Mouse (Mus musculus) forebrain, embryonic 11.5 days (tissue): ENCODE measurements at regions not wholly inside any gene's neighbourhood (a gene's known extent, or its start where the extent isn't known, plus 50 kb on each side); places are given as distances from the start of the nearest gene placed in this dataset.

Experiments used
- ATAC-seq: fragments of 200-750 bp; cut with Nextera tagmentation; replicated peaks from 2 replicates; pipeline ENCODE4 v1.8.0; 2017; ENCODE audit warnings: moderate TSS enrichment; ENCODE audit not compliant: low FRiP score
- DNase-seq: peaks from one replicate; pipeline ENCODE4 v3.0.0-alpha.2; 2017; ENCODE audit warnings: low spot score
- H3K27ac ChIP-seq: fragments of 300-500 bp; sonication (generic); 2 replicates; pipeline ENCODE4 v1.5.1; 2014; ENCODE audit warnings: low read depth, low read length
- H3K27me3 ChIP-seq: fragments of 300-500 bp; sonication (generic); 2 replicates; pipeline ENCODE4 v1.6.1; 2014; ENCODE audit warnings: mild to moderate bottlenecking, low read length, mixed read lengths; ENCODE audit not compliant: control insufficient read depth, insufficient read depth
- H3K36me3 ChIP-seq: fragments of 300-500 bp; sonication (generic); 2 replicates; pipeline ENCODE4 v1.6.1; 2014; ENCODE audit warnings: mild to moderate bottlenecking, low read length, moderate library complexity, mixed read lengths; ENCODE audit not compliant: control insufficient read depth, insufficient read depth
- H3K4me1 ChIP-seq: fragments of 300-500 bp; sonication (generic); replicated peaks from 2 replicates; pipeline ENCODE4 v1.6.1; 2014; ENCODE audit warnings: low read length, mixed read lengths; ENCODE audit not compliant: control insufficient read depth, insufficient read depth
- H3K4me2 ChIP-seq: fragments of 300-500 bp; sonication (generic); 2 replicates; pipeline ENCODE4 v1.6.1; 2014; ENCODE audit warnings: low read depth, mild to moderate bottlenecking, low read length, moderate library complexity, mixed read lengths; ENCODE audit not compliant: severe bottlenecking
- H3K4me3 ChIP-seq: fragments of 300-500 bp; sonication (generic); 2 replicates; pipeline ENCODE4 v1.5.1; 2014; ENCODE audit warnings: low read depth, low read length
- H3K9ac ChIP-seq: fragments of 300-500 bp; sonication (generic); 2 replicates; pipeline ENCODE4 v1.6.1; 2014; ENCODE audit warnings: low read length
- H3K9me3 ChIP-seq: fragments of 300-500 bp; sonication (generic); 2 replicates; pipeline ENCODE4 v1.6.1; 2016; ENCODE audit warnings: low read length, mixed read lengths; ENCODE audit not compliant: control insufficient read depth
- WGBS: fragments of 180-500 bp; shearing (Covaris S2); extraction: QIAGEN DNeasy Blood & Tissue Kit; methylation state at CpG from one replicate; pipeline ENCODE4 v1.1.7; 2014; 5-methylcytosine and 5-hydroxymethylcytosine counted together

- Histone ChIP-seq H3K4me2 (no peak overlapping the region), H3K36me3 (no peaks in the 10 kb centered on the region), H3K4me3 (no peak overlapping the region), H3K9me3 (no peaks in the 10 kb centered on the region), H3K27me3 (no peaks in the 10 kb centered on the region), H3K27ac (no peak overlapping the region), H3K9ac (no peak overlapping the region), H3K4me1 (no peaks in the 10 kb centered on the region)
- WGBS, result 90% methylated on average over 4 of the region's 4 CpGs
- ATAC-seq, result no peak
- DNase-seq, result no peak
Measured at GRCm38 (mm10) chr13:102318891-102319404, 374.4 kb upstream of the Cd180 start.

DNA sequence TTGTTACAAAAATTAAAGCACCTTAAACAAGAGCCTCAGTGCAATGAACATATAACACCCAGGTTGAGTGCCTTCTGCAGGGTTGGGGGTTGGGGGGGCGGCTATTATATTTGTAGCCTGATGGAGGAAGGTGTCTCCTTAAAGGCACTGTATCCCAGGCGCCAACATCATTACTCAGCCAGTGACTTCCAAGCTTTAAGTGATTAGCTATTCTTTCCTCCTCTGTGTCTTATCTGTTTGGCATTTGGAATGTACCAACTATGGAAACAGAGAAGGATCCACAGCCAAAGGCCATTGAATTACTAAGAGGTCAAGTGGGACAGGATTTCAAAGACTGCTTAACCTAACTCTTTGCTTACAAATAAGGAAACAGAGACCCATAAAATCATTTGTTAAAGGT is 373.9 kb upstream of the Cd180 start:
- no peak overlapping the region for H3K4me2 ChIP-seq
- DNase-seq (no peak), ATAC-seq (no peak)
- no peak overlapping the region for H3K9ac ChIP-seq
- no peaks in the 10 kb centered on the region for H3K9me3 ChIP-seq
- H3K27me3 ChIP-seq, result no peaks in the 10 kb centered on the region
- no peak overlapping the region for H3K4me3 ChIP-seq
- H3K36me3 ChIP-seq, result no peaks in the 10 kb centered on the region
- 89% methylated on average over 2 of the region's 2 CpGs for WGBS
- no peak overlapping the region for H3K27ac ChIP-seq
- H3K4me1 ChIP-seq, result no peaks in the 10 kb centered on the region

GRCm38 (mm10) chr13:102323876-102324275 is 369.5 kb upstream of the Cd180 start:
- no peak overlapping the region for H3K4me2 ChIP-seq
- no peak for DNase-seq
- 93% methylated on average over 3 of the region's 3 CpGs for WGBS

GRCm38 (mm10) chr13:102326003-102326402 is 367.4 kb upstream of the Cd180 start:
- Histone ChIP-seq H3K27ac (no peak overlapping the region), H3K4me1 (no peaks in the 10 kb centered on the region), H3K9me3 (no peaks in the 10 kb centered on the region), H3K36me3 (no peaks in the 10 kb centered on the region), H3K4me2 (no peak overlapping the region), H3K4me3 (no peak overlapping the region), H3K9ac (no peak overlapping the region), H3K27me3 (no peaks in the 10 kb centered on the region)
- no peak for DNase-seq
- WGBS, result 88% methylated on average over 2 of the region's 2 CpGs
- ATAC-seq, result no peak

More at GRCm38 (mm10) chr13:102323876-102324275, 369.5 kb upstream of the Cd180 start:
- no peak overlapping the region for H3K27ac ChIP-seq
- H3K4me1 ChIP-seq, result no peaks in the 10 kb centered on the region
- no peaks in the 10 kb centered on the region for H3K9me3 ChIP-seq
- no peaks in the 10 kb centered on the region for H3K27me3 ChIP-seq
- no peak for ATAC-seq
- no peaks in the 10 kb centered on the region for H3K36me3 ChIP-seq
- H3K4me3 ChIP-seq, result no peak overlapping the region
- no peak overlapping the region for H3K9ac ChIP-seq

DNA sequence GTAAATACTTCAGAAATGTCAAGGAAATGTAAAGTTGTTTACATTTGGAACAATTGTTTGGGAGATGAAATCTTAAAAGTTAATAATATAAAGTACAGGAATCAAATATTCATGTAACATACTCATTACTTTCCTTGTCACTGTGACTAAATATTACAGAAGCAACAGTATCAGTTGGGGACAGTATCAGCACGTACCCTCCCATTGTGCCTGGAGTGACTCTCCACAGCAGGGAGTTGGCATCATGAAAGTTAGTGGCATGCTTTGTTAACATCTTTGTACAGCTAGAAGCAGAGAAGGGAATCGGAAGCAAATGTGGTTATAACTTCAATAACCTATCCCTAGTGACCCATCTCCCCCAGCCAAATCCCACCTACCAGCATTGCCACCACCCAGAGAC is 366.8 kb upstream of the Cd180 start:
- DNase-seq, result no peak
- Histone ChIP-seq H3K27me3 (no peaks in the 10 kb centered on the region), H3K27ac (no peak overlapping the region), H3K4me1 (no peaks in the 10 kb centered on the region), H3K4me3 (no peak overlapping the region), H3K36me3 (no peaks in the 10 kb centered on the region), H3K9ac (no peak overlapping the region), H3K9me3 (no peaks in the 10 kb centered on the region), H3K4me2 (no peak overlapping the region)
- ATAC-seq, result no peak
- 64% methylated on average over 2 of the region's 2 CpGs for WGBS

DNA sequence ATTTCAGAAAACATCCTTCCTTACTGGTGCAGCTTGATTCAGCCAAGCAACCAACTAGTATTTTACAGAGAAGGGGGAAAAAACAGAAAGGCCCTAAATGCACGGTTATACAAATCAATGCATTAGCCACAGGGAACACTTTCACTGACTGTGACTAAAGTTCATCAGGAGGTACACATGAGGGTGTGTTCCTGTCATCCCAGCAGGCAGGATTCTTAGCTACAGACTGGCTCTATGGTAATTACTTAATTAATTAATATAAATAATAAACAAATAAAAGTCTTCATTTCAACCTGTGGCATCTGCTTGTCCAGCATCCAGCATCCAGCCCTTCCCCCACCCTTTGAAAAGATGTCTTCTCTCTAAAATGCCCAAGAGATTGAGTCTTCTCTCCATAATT is 359.7 kb upstream of the Cd180 start:
- Histone ChIP-seq H3K4me2 (no peak overlapping the region), H3K4me1 (no peaks in the 10 kb centered on the region), H3K27me3 (no peaks in the 10 kb centered on the region), H3K36me3 (no peaks in the 10 kb centered on the region), H3K9ac (no peak overlapping the region), H3K4me3 (no peak overlapping the region), H3K27ac (no peak overlapping the region), H3K9me3 (no peaks in the 10 kb centered on the region)
- 71% methylated on average over 1 of the region's 1 CpGs for WGBS
- ATAC-seq (no peak), DNase-seq (no peak)

- WGBS, result 77% methylated on average over 13 of the region's 13 CpGs
- Histone ChIP-seq H3K4me2 (no peak overlapping the region), H3K36me3 (no peaks in the 10 kb centered on the region), H3K27me3 (no peaks in the 10 kb centered on the region), H3K4me1 (no peaks in the 10 kb centered on the region), H3K9ac (no peak overlapping the region), H3K27ac (no peak overlapping the region), H3K9me3 (no peaks in the 10 kb centered on the region), H3K4me3 (no peak overlapping the region)
- ATAC-seq (no peak), DNase-seq (no peak)
Measured at GRCm38 (mm10) chr13:102334131-102334534, 359.2 kb upstream of the Cd180 start.

DNA sequence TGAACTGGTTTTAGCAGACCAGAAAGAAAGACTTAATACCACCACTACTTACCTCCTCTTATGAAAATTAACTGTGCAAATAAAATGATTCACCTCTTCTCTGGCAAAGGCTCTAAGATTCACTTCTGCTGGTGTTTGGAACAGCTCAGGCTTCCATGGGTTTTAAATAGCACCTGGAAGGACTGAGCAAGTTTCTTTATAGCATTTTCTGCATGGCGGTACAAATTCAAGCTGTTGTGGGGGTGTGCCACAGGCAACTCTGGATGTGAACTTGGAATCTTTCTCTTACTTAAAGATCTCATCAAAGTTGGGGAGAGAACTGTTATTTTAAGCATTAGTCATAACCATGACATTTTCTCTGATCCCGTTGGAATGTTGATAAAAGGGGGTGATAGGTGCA is 350.1 kb upstream of the Cd180 start:
- no peaks in the 10 kb centered on the region for H3K36me3 ChIP-seq
- no peak overlapping the region for H3K27ac ChIP-seq
- 90% methylated on average over 2 of the region's 2 CpGs for WGBS
- H3K4me1 ChIP-seq, result no peaks in the 10 kb centered on the region
- no peaks in the 10 kb centered on the region for H3K27me3 ChIP-seq
- ATAC-seq (no peak), DNase-seq (no peak)
- H3K4me3 ChIP-seq, result no peak overlapping the region
- no peak overlapping the region for H3K4me2 ChIP-seq
- no peaks in the 10 kb centered on the region for H3K9me3 ChIP-seq
- H3K9ac ChIP-seq, result no peak overlapping the region

DNA sequence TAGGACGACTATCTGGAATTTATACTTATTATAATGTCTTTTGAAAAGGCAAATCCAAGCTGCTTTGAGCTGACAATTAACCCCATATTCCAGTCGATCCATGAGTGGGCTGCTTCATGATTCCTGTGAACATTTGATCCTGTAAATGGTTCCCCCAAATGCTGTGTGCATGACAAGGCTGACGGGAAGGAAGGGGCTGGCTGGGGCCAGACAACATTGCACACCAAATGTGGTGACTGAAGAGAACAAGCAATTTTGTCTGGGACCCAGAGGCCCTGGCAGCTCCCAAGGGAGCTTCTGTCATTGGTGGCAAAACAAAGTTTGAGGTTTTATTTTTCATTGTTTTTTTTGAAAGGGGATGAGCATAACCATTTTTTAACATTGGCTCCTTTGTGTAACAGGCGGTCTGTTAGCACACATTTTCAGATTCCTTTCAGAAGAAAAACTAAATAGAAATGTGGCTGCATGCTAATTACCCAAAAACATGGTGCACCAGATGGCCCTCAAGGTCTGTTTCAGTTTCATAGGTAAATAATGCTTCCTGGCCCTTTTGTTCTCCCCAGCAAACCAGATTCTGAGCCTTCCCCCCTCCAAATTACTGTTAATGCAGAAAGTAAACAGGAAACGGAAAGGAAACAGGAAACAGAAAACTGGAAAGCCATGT is 348.6 kb upstream of the Cd180 start:
- DNase-seq (no peak), ATAC-seq (no peak)
- no peak overlapping the region for H3K9ac ChIP-seq
- no peak overlapping the region for H3K4me3 ChIP-seq
- H3K9me3 ChIP-seq, result no peaks in the 10 kb centered on the region
- no peaks in the 10 kb centered on the region for H3K36me3 ChIP-seq
- H3K4me2 ChIP-seq, result no peak overlapping the region
- H3K4me1 ChIP-seq, result no peaks in the 10 kb centered on the region
- H3K27ac ChIP-seq, result no peak overlapping the region
- no peaks in the 10 kb centered on the region for H3K27me3 ChIP-seq
- WGBS, result 77% methylated on average over 5 of the region's 5 CpGs
